Mouse (Mus musculus): ENCODE data around the gene Snapc2.

GRCm38 (mm10) chr8:4247951-4248540 is 4.8 kb upstream of the Snapc2 start, which contains the start of gene Tgfbr3l:
- TF ChIP-seq SMC3 (IDR thresholded peaks at IDR 0.05; ENCODE audit: low read depth, low read length) (no peak), RAD21 (IDR thresholded peaks at IDR 0.05; ENCODE audit: low read depth, low read length) (no peak)

Measured in CH12.LX (cell line).